Mouse (Mus musculus) spleen, adult 2 months (tissue): ENCODE results near the gene Vldlr. TPM values are rescaled to one million over a fixed set of nuclear protein-coding genes. Genes with fewer than 3 reads are reported as not detected.

Experiments used
- DNase-seq, 2 experiments: peaks; one replicate each; pipeline versions ENCODE4 v3.0.0 to v3.0.0-alpha.2; 2012 to 2021; ENCODE audit warnings: low spot score in 2 of 2, low read depth in 1 of 2
- H3K27ac ChIP-seq: fragments of 200-500 bp; 2 replicates; pipeline ENCODE4 v1.5.1; 2012; ENCODE audit warnings: low read length, inconsistent platforms; ENCODE audit not compliant: insufficient read depth
- H3K27me3 ChIP-seq: fragments of 200-500 bp; 2 replicates; pipeline ENCODE4 v1.6.1; 2012; ENCODE audit warnings: mild to moderate bottlenecking, moderate library complexity, low read length, inconsistent platforms; ENCODE audit not compliant: control insufficient read depth, insufficient read depth
- H3K36me3 ChIP-seq: fragments of 200-500 bp; 2 replicates; pipeline ENCODE4 v1.6.1; 2012; ENCODE audit warnings: mild to moderate bottlenecking, low read length, inconsistent platforms; ENCODE audit not compliant: control insufficient read depth, insufficient read depth
- H3K4me1 ChIP-seq: fragments of 200-500 bp; 2 replicates; pipeline ENCODE4 v1.6.1; 2011; ENCODE audit warnings: inconsistent platforms; ENCODE audit not compliant: control insufficient read depth, insufficient read depth, insufficient read length
- H3K4me3 ChIP-seq: fragments of 200-500 bp; 2 replicates; pipeline ENCODE4 v1.5.1; 2011; ENCODE audit warnings: mild to moderate bottlenecking, inconsistent platforms; ENCODE audit not compliant: insufficient read depth, insufficient read length; ENCODE audit errors: extremely low read depth
- CTCF ChIP-seq: fragments of 200-500 bp; IDR thresholded peaks from 2 replicates; pipeline ENCODE4 v1.5.1; 2011; ENCODE audit warnings: mild to moderate bottlenecking, inconsistent platforms; ENCODE audit not compliant: insufficient read depth, insufficient read length, insufficient replicate concordance; ENCODE audit errors: extremely low read depth
- POLR2A ChIP-seq: fragments of 200-500 bp; IDR thresholded peaks from 2 replicates; pipeline ENCODE4 v1.6.1; 2011; ENCODE audit warnings: low read depth, low read length, inconsistent platforms
- WGBS: fragments of 180-500 bp; shearing (Covaris S2); methylation state at CpG from one replicate; pipeline ENCODE4 v1.1.7; 2018; 5-methylcytosine and 5-hydroxymethylcytosine counted together
- polyA plus RNA-seq: library from polyadenylated mRNA; depleted of rRNA; stranded (reverse); fragments of >200 nt; gene quantifications from 2 replicates; pipeline ENCODE4 v1.2.3, GENCODE M21; 2012

Vldlr gene
- polyA plus RNA-seq, 1 experiment = 1.4 TPM

GRCm38 (mm10) chr19:27180351-27181122 lies 35.7 kb upstream of the Vldlr start:
- WGBS = 47% methylated on average over 18 of the region's 18 CpGs
- H3K36me3 ChIP-seq = no peaks in the 10 kb centered on the region
- H3K4me1 ChIP-seq = no peaks in the 10 kb centered on the region

GRCm38 (mm10) chr19:27183511-27183910 lies 32.8 kb upstream of the Vldlr start:
- Histone ChIP-seq H3K36me3 (no peaks in the 10 kb centered on the region), H3K27me3 (no peaks in the 10 kb centered on the region), H3K4me3 (no peak overlapping the region), H3K4me1 (no peaks in the 10 kb centered on the region), H3K27ac (no peak overlapping the region)
- WGBS = 90% methylated on average over 7 of the region's 7 CpGs
- TF ChIP-seq CTCF = no peak
- TF ChIP-seq POLR2A = no peak
- DNase-seq = no peak

More at GRCm38 (mm10) chr19:27180351-27181122, 35.7 kb upstream of the Vldlr start:
- Histone ChIP-seq H3K4me3 (no peak overlapping the region), H3K27me3 (no peaks in the 10 kb centered on the region), H3K27ac (no peak overlapping the region)
- no peak for DNase-seq
- no peak for TF ChIP-seq POLR2A
- no peak for TF ChIP-seq CTCF

GRCm38 (mm10) chr19:27203711-27204238 lies 12.5 kb upstream of the Vldlr start:
- 86% methylated on average over 9 of the region's 9 CpGs for WGBS
- no peak overlapping the region for H3K4me3 ChIP-seq
- no peaks in the 10 kb centered on the region for H3K27me3 ChIP-seq
- TF ChIP-seq CTCF (no peak), POLR2A (no peak)
- no peak overlapping the region for H3K27ac ChIP-seq
- H3K4me1 ChIP-seq = no peaks in the 10 kb centered on the region
- no peak for DNase-seq
- H3K36me3 ChIP-seq = no peaks in the 10 kb centered on the region

- TF ChIP-seq CTCF (no peak), POLR2A (no peak)
- DNase-seq = no peak
- no peak overlapping the region for H3K4me3 ChIP-seq
- WGBS = 74% methylated on average over 2 of the region's 2 CpGs
- no peaks in the 10 kb centered on the region for H3K36me3 ChIP-seq
- H3K4me1 ChIP-seq = no peaks in the 10 kb centered on the region
- H3K27me3 ChIP-seq = no peaks in the 10 kb centered on the region
- H3K27ac ChIP-seq = no peak overlapping the region
Measured at GRCm38 (mm10) chr19:27210991-27211390, 5.3 kb upstream of the Vldlr start.

- TF ChIP-seq POLR2A = no peak
- TF ChIP-seq CTCF = no peak
- Histone ChIP-seq H3K27me3 (peaks cover 10% of the 10 kb centered on the region), H3K4me3 (no peak overlapping the region), H3K27ac (no peak overlapping the region), H3K4me1 (peaks cover 4% of the 10 kb centered on the region), H3K36me3 (no peaks in the 10 kb centered on the region)
- WGBS = 86% methylated on average over 4 of the region's 4 CpGs
- no peak for DNase-seq
Measured at GRCm38 (mm10) chr19:27215596-27215995, 688 bp upstream of the Vldlr start.

GRCm38 (mm10) chr19:27216767-27217403 lies 601 bp downstream of the Vldlr start:
- TF ChIP-seq POLR2A (no peak), CTCF (no peak)
- H3K4me3 ChIP-seq = peak overlapping the region; percentile 30; the same call in 1 of the 2 replicates
- H3K36me3 ChIP-seq = no peaks in the 10 kb centered on the region
- DNase-seq = no peak
- H3K4me1 ChIP-seq = peaks cover 4% of the 10 kb centered on the region
- H3K27ac ChIP-seq = no peak overlapping the region
- WGBS = 2% methylated on average over 54 of the region's 62 CpGs
- H3K27me3 ChIP-seq = peaks cover 10% of the 10 kb centered on the region
